Comparison of ENCODE assay signal across 13 mouse cellular contexts in genomic region chr19:21031768-21032308, GRCm38 (mm10).
DNase-seq lines count a peak whose midpoint lies in the region; ATAC-seq lines count a peak whose summit lies in the region.
"Had no signal": no experiment of that assay in that cellular context is flagged by ENCODE, and none has a peak within 500 bp of the region (broad histone marks: within the 10 kb centered on the region; RNA-seq: fewer than 3 reads in every experiment).

No protein-coding gene starts in this region.

- H3K27ac ChIP-seq in neural tube, embryonic 15.5 days (replicated peaks) = no peak overlapping the region
- H3K27ac ChIP-seq: heart, adult 2 months had no signal

- no peaks in the 10 kb centered on the region for H3K9me3 ChIP-seq in neural tube, embryonic 15.5 days (replicated peaks)

- no peaks in the 10 kb centered on the region for H3K36me3 ChIP-seq in neural tube, embryonic 15.5 days

- no peak overlapping the region for H3K9ac ChIP-seq in neural tube, embryonic 15.5 days (replicated peaks)

- no peak for ATAC-seq in neural tube, embryonic 15.5 days (ENCODE audit: low FRiP score)

- no peak overlapping the region for H3K4me2 ChIP-seq in neural tube, embryonic 15.5 days

- 85% methylated on average over 4 of the region's 4 CpGs for WGBS in neural tube, embryonic 15.5 days

- H3K4me1 ChIP-seq in neural tube, embryonic 15.5 days = peaks cover 6% of the 10 kb centered on the region; the same call in 1 of the 2 replicates

- DNase-seq in adrenal gland, adult 2 months = peak; percentile 67
- DNase-seq in adrenal gland, adult 18-20 months (ENCODE audit: low spot score in 2 of 2) = no peak
- DNase-seq in thymus, postnatal 0 days (ENCODE audit: low spot score) = peak; percentile 51
- DNase-seq in thymus, postnatal 25 days = no peak
- DNase-seq in lung, postnatal 25 days (ENCODE audit: low spot score) = peak; percentile 53
- DNase-seq in cerebellum, adult 9-11 months = no peak
- DNase-seq in kidney, postnatal 25 days = no peak
- DNase-seq: cerebellum, postnatal 14 days; kidney, adult 9 months; spleen, adult 18-20 months had no signal

- H3K27me3 ChIP-seq in neural tube, embryonic 15.5 days (replicated peaks) = no peaks in the 10 kb centered on the region

- H3K4me3 ChIP-seq in neural tube, embryonic 15.5 days (replicated peaks) = no peak overlapping the region
- H3K4me3 ChIP-seq: erythroblast, embryonic 14.5 days; heart, adult 2 months had no signal

Comparison
In these comparisons a context has a peak if more than half of its experiments do, and no peak if none do; other contexts are left out.
1. DNase-seq: peak in adrenal gland, adult 2 months (single experiment), thymus, postnatal 0 days (single experiment) and lung, postnatal 25 days (single experiment); none in adrenal gland, adult 18-20 months (0 of 2), thymus, postnatal 25 days (single experiment), cerebellum, adult 9-11 months (single experiment) and kidney, postnatal 25 days (0 of 2).